Comparison of ENCODE assay signal across 9 mouse cellular contexts in genomic region chr6:128234206-128234605, GRCm38 (mm10).
DNase-seq lines count a peak whose midpoint lies in the region; ATAC-seq lines count a peak whose summit lies in the region.
"Had no signal": no experiment of that assay in that cellular context is flagged by ENCODE, and none has a peak within 500 bp of the region (broad histone marks: within the 10 kb centered on the region; RNA-seq: fewer than 3 reads in every experiment).

No protein-coding gene starts in this region.

- no peak overlapping the region for H3K4me2 ChIP-seq in heart, embryonic 11.5 days
- H3K4me2 ChIP-seq in hindbrain, embryonic 15.5 days = no peak overlapping the region
- H3K4me2 ChIP-seq in limb, embryonic 12.5 days = no peak overlapping the region
- H3K4me2 ChIP-seq in neural tube, embryonic 12.5 days (replicated peaks) = no peak overlapping the region
- H3K4me2 ChIP-seq: liver, embryonic 15.5 days had no signal

- intact Hi-C loops in heart, postnatal 10 days (cut with DNase I) = loop anchor here (1.0 to 5.0 kb wide), 4 partner anchors 74 to 243 kb away; no protein-coding TSS in a partner anchor

- ATAC-seq in heart, embryonic 11.5 days (replicated peaks; ENCODE audit: insufficient number of reproducible peaks, low FRiP score, low TSS enrichment) = no peak
- peak; percentile 71 for ATAC-seq in hindbrain, embryonic 15.5 days (ENCODE audit: low FRiP score, low read depth)
- 0 out of 2 replicates have a peak, but pooled peaks have one; percentile 29 for ATAC-seq in limb, embryonic 12.5 days (ENCODE audit: insufficient number of reproducible peaks, insufficient read depth, low FRiP score, low TSS enrichment, low read depth)
- peak; percentile 66; the same call in 1 of the 2 replicates for ATAC-seq in neural tube, embryonic 12.5 days (ENCODE audit: low FRiP score, low read depth)

- no peaks in the 10 kb centered on the region for H3K36me3 ChIP-seq in heart, embryonic 11.5 days (ENCODE audit: control insufficient read depth, insufficient read depth, low read length)
- H3K36me3 ChIP-seq in hindbrain, embryonic 15.5 days = no peaks in the 10 kb centered on the region
- no peaks in the 10 kb centered on the region for H3K36me3 ChIP-seq in limb, embryonic 12.5 days
- H3K36me3 ChIP-seq in neural tube, embryonic 12.5 days = no peaks in the 10 kb centered on the region
- H3K36me3 ChIP-seq: liver, embryonic 15.5 days had no signal

- no peaks in the 10 kb centered on the region for H3K4me1 ChIP-seq in heart, embryonic 11.5 days (ENCODE audit: control insufficient read depth, insufficient read depth, low read length)
- H3K4me1 ChIP-seq in hindbrain, embryonic 15.5 days (replicated peaks) = no peaks in the 10 kb centered on the region
- 0 out of 2 replicates have a peak, but pooled peaks cover 3% of the 10 kb centered on the region for H3K4me1 ChIP-seq in limb, embryonic 12.5 days (replicated peaks)
- H3K4me1 ChIP-seq in neural tube, embryonic 12.5 days = no peaks in the 10 kb centered on the region

- peak; percentile 44 to 56 for DNase-seq in heart, postnatal 10 days
- peak; percentile 56 for DNase-seq in Muller cell, postnatal 12 days (ENCODE audit: inconsistent ontology term)
- DNase-seq in embryo, embryonic 10.5 days (ENCODE audit: low spot score) = peak; percentile 75
- no peak for DNase-seq in testis, postnatal 14 days (ENCODE audit: low spot score)

- no peak overlapping the region for H3K27ac ChIP-seq in heart, embryonic 11.5 days (ENCODE audit: low read depth, low read length)
- H3K27ac ChIP-seq in hindbrain, embryonic 15.5 days (replicated peaks) = no peak overlapping the region
- H3K27ac ChIP-seq in limb, embryonic 12.5 days = no peak overlapping the region
- no peak overlapping the region for H3K27ac ChIP-seq in neural tube, embryonic 12.5 days
- H3K27ac ChIP-seq: liver, embryonic 15.5 days had no signal

- no peaks in the 10 kb centered on the region for H3K27me3 ChIP-seq in heart, embryonic 11.5 days (ENCODE audit: control insufficient read depth, insufficient read depth, low read length)
- no peaks in the 10 kb centered on the region for H3K27me3 ChIP-seq in hindbrain, embryonic 15.5 days
- H3K27me3 ChIP-seq in limb, embryonic 12.5 days = no peaks in the 10 kb centered on the region
- H3K27me3 ChIP-seq in neural tube, embryonic 12.5 days (replicated peaks) = no peaks in the 10 kb centered on the region
- H3K27me3 ChIP-seq: liver, embryonic 15.5 days had no signal

- 35% methylated on average over 5 of the region's 5 CpGs for WGBS in heart, embryonic 11.5 days (ENCODE audit: insufficient replicate concordance)
- whole genome bisulfite sequencing in hindbrain, embryonic 15.5 days = 30% methylated on average over 5 of the region's 5 CpGs
- WGBS in limb, embryonic 12.5 days = 27% methylated on average over 5 of the region's 5 CpGs
- 35% methylated on average over 5 of the region's 5 CpGs for WGBS in neural tube, embryonic 12.5 days

- no peak overlapping the region for H3K4me3 ChIP-seq in heart, embryonic 11.5 days (ENCODE audit: low read depth, low read length)
- no peak overlapping the region for H3K4me3 ChIP-seq in hindbrain, embryonic 15.5 days
- no peak overlapping the region for H3K4me3 ChIP-seq in limb, embryonic 12.5 days (replicated peaks)
- H3K4me3 ChIP-seq in neural tube, embryonic 12.5 days = no peak overlapping the region
- H3K4me3 ChIP-seq: liver, embryonic 15.5 days had no signal

- H3K9ac ChIP-seq in heart, embryonic 11.5 days (ENCODE audit: low read depth, low read length) = no peak overlapping the region
- no peak overlapping the region for H3K9ac ChIP-seq in hindbrain, embryonic 15.5 days
- H3K9ac ChIP-seq in limb, embryonic 12.5 days (replicated peaks) = no peak overlapping the region
- H3K9ac ChIP-seq in neural tube, embryonic 12.5 days = no peak overlapping the region
- H3K9ac ChIP-seq: liver, embryonic 15.5 days had no signal

- no peaks in the 10 kb centered on the region for H3K9me3 ChIP-seq in heart, embryonic 11.5 days (replicated peaks; ENCODE audit: control insufficient read depth, low read length)
- H3K9me3 ChIP-seq in hindbrain, embryonic 15.5 days = no peaks in the 10 kb centered on the region
- H3K9me3 ChIP-seq in limb, embryonic 12.5 days = no peaks in the 10 kb centered on the region
- H3K9me3 ChIP-seq in neural tube, embryonic 12.5 days = no peaks in the 10 kb centered on the region
- H3K9me3 ChIP-seq: liver, embryonic 15.5 days had no signal
